Mouse (Mus musculus) right cerebral cortex, postnatal 14 days (tissue): ENCODE measurements around the gene Spen.

Experiments used
- DNase-seq: peaks from one replicate; pipeline ENCODE4 v3.0.0; 2022

The Spen gene

GRCm38 (mm10) chr4:141471491-141471890 lies 66.9 kb downstream of the Spen start:
- DNase-seq: no peak

GRCm38 (mm10) chr4:141469343-141469742 lies 69.1 kb downstream of the Spen start:
- DNase-seq: no peak

GRCm38 (mm10) chr4:141468576-141468975 lies 69.8 kb downstream of the Spen start:
- DNase-seq: no peak

- DNase-seq: no peak
Observed at GRCm38 (mm10) chr4:141467581-141467927, 70.8 kb downstream of the Spen start.

- DNase-seq: no peak
Observed at GRCm38 (mm10) chr4:141466844-141467580, 71.4 kb downstream of the Spen start.

GRCm38 (mm10) chr4:141466289-141466795 lies 72.1 kb downstream of the Spen start:
- DNase-seq: no peak

- no peak for DNase-seq
Observed at GRCm38 (mm10) chr4:141465512-141466288, 72.7 kb downstream of the Spen start.

- DNase-seq: no peak
Observed at GRCm38 (mm10) chr4:141464722-141465121, 73.7 kb downstream of the Spen start.

GRCm38 (mm10) chr4:141463472-141463871 lies 74.9 kb downstream of the Spen start:
- no peak for DNase-seq

- no peak for DNase-seq
Observed at GRCm38 (mm10) chr4:141461576-141461975, 76.8 kb downstream of the Spen start.

- no peak for DNase-seq
Observed at GRCm38 (mm10) chr4:141461088-141461487, 77.3 kb downstream of the Spen start.

GRCm38 (mm10) chr4:141460481-141460880 lies 77.9 kb downstream of the Spen start:
- no peak for DNase-seq

- no peak for DNase-seq
Observed at GRCm38 (mm10) chr4:141459766-141460165, 78.6 kb downstream of the Spen start.

- DNase-seq: no peak
Observed at GRCm38 (mm10) chr4:141458888-141459287, 79.5 kb downstream of the Spen start.

GRCm38 (mm10) chr4:141458236-141458635 lies 80.2 kb downstream of the Spen start:
- no peak for DNase-seq

- no peak for DNase-seq
Observed at GRCm38 (mm10) chr4:141456193-141456938, 82.0 kb downstream of the Spen start.

- no peak for DNase-seq
Observed at GRCm38 (mm10) chr4:141455526-141455925, 82.9 kb downstream of the Spen start.

GRCm38 (mm10) chr4:141454581-141455350 lies 83.6 kb downstream of the Spen start:
- no peak for DNase-seq

- no peak for DNase-seq
Observed at GRCm38 (mm10) chr4:141451916-141452450, 86.4 kb downstream of the Spen start.

GRCm38 (mm10) chr4:141451251-141451650 lies 87.1 kb downstream of the Spen start:
- no peak for DNase-seq

- peak; percentile 19 for DNase-seq
Observed at GRCm38 (mm10) chr4:141446211-141446610, 92.2 kb downstream of the Spen start.

- peak; percentile 6 for DNase-seq
Observed at GRCm38 (mm10) chr4:141445328-141445720, 93.1 kb downstream of the Spen start.
